Mouse (Mus musculus) 3T3-L1 (cell line): ENCODE measurements around the gene Arid5b.

ENCODE experiments used
- DNase-seq: peaks from one replicate; pipeline ENCODE4 v3.0.0-alpha.2; 2015; ENCODE audit warnings: low read depth, low spot score

Arid5b gene

GRCm38 (mm10) chr10:68054706-68055105 is 223.8 kb downstream of the Arid5b start:
- DNase-seq: no peak

DNA sequence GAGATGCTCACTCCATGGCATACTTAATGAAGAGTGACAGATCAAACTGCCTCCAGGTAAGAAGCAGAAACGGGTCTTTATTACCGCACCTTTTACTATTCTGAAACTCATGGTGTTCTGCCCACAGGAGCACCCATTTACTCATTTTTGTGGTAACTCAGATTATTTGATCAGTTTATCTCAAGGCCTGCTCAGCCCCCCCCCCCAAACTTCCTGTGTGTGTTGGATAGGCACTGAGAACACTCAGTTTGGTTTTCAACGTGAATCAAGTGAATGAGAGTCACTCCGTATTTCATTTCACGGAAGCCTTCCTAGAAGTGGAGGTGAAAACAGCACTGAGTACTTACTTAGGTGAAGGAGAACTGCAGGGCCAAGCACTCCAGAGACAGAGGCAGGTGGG is 224.4 kb downstream of the Arid5b start:
- no peak for DNase-seq

- DNase-seq: no peak
Measured at GRCm38 (mm10) chr10:68052307-68052706, 226.2 kb downstream of the Arid5b start.

- no peak for DNase-seq
Measured at GRCm38 (mm10) chr10:68051316-68051933, 227.1 kb downstream of the Arid5b start.

DNA sequence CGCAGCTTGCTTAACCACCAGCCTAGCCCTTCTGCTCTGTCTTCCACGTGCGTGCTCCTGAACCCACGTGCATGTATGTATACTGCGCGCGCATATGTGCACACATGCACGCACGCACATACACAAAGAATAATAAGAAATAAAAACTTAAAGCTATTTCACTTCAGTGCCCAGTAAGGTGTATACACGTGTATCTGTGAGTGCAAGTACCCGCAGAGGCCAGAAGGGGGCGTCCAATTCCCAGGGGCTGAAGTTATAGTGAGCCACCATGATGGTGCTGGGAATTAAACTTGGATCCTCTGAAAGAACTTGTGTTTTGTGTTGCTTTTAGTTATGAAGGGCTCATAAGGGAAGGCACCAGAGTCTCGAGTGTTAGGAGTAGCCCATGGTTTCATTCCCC is 227.7 kb downstream of the Arid5b start:
- DNase-seq: no peak

GRCm38 (mm10) chr10:68048641-68049305 is 229.8 kb downstream of the Arid5b start:
- DNase-seq: no peak

DNA sequence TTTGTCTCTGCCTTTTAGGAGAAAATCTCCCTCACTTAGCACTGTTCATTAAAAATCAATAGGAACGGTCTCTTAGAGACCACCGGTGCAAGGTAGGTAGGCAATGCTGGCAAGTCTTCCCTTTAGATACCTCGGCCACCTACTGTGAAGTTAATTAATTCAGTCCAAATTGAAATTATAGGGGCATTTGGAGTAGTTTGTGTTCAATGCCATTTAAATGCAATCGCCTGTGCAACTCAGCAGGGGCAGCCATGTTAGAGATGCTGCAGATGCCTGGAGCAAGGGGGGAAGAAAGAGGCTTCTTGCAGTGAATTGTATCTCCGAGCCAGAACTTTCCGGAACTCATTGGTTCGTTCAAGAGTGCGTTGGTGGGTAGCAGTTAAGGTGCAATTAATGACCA is 233.7 kb downstream of the Arid5b start:
- DNase-seq: no peak

- DNase-seq: no peak
Measured at GRCm38 (mm10) chr10:68043973-68044372, 234.6 kb downstream of the Arid5b start.
